Mouse (Mus musculus): Measurements from ENCODE around the gene Sh2b1.

DNA sequence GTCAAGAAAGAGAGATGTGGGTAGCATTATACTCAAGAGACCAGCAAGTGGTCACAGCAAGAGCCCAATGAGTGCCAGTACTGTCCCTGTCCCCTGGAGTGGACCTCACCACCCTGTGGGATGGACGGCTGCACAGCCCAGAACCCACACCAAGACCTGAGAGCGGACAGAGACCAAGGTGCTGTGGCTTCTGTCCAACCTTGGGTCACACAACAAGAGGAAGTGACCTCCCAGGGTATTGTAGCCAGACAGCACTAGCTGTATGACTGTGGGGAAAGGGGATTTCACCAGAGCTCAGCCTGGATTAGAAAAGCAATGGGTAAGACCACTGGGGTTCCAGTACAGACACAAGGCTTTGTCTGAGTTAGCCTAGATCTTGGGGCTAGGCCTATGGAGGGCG lies 23.0 kb downstream of the Sh2b1 start:
- TF ChIP-seq CTCF (IDR thresholded peaks at IDR 0.05; ENCODE audit: control insufficient read depth, insufficient read depth, low read length), result no peak
- no peak for TF ChIP-seq POLR2A (IDR thresholded peaks at IDR 0.05; ENCODE audit: borderline replicate concordance, control insufficient read depth, low read depth, low read length)

Measured in bone marrow, adult 2 months (tissue).